Mouse (Mus musculus): ENCODE results near the gene Etfa.

Etfa gene

GRCm38 (mm10) chr9:55512027-55512543, at the start of gene Etfa:
TSS of gene Etfa (minus strand) at chr9:55512243.
- DNase-seq (ENCODE audit: low spot score), result peak; percentile 97

GRCm38 (mm10) chr9:55560960-55561359, 48.9 kb upstream of the Etfa start:
- no peak for DNase-seq (ENCODE audit: low spot score)

GRCm38 (mm10) chr9:55554986-55555385, 42.9 kb upstream of the Etfa start:
- no peak for DNase-seq (ENCODE audit: low spot score)

- DNase-seq (ENCODE audit: low spot score), result no peak
Measured at GRCm38 (mm10) chr9:55549302-55549890, 37.4 kb upstream of the Etfa start.

- DNase-seq (ENCODE audit: low spot score), result no peak
Measured at GRCm38 (mm10) chr9:55548871-55549270, 36.8 kb upstream of the Etfa start.

GRCm38 (mm10) chr9:55546176-55547010, 34.4 kb upstream of the Etfa start:
- DNase-seq (ENCODE audit: low spot score), result peak; percentile 56

GRCm38 (mm10) chr9:55545556-55546175, 33.6 kb upstream of the Etfa start:
- no peak for DNase-seq (ENCODE audit: low spot score)

GRCm38 (mm10) chr9:55544861-55545555, 33.0 kb upstream of the Etfa start:
- peak; percentile 11 for DNase-seq (ENCODE audit: low spot score)

- DNase-seq (ENCODE audit: low spot score), result peak; percentile 11
Measured at GRCm38 (mm10) chr9:55543703-55544401, 31.8 kb upstream of the Etfa start.

GRCm38 (mm10) chr9:55543336-55543702, 31.3 kb upstream of the Etfa start:
- DNase-seq (ENCODE audit: low spot score), result no peak

GRCm38 (mm10) chr9:55542366-55543325, 30.6 kb upstream of the Etfa start:
- no peak for DNase-seq (ENCODE audit: low spot score)

GRCm38 (mm10) chr9:55541681-55542365, 29.8 kb upstream of the Etfa start:
- DNase-seq (ENCODE audit: low spot score), result peak; percentile 17

GRCm38 (mm10) chr9:55540888-55541287, 28.8 kb upstream of the Etfa start:
- peak; percentile 53 for DNase-seq (ENCODE audit: low spot score)

- no peak for DNase-seq (ENCODE audit: low spot score)
Measured at GRCm38 (mm10) chr9:55540391-55540770, 28.3 kb upstream of the Etfa start.

GRCm38 (mm10) chr9:55539661-55540390, 27.8 kb upstream of the Etfa start:
- DNase-seq (ENCODE audit: low spot score), result no peak

GRCm38 (mm10) chr9:55539006-55539405, 27.0 kb upstream of the Etfa start:
- DNase-seq (ENCODE audit: low spot score), result no peak

- no peak for DNase-seq (ENCODE audit: low spot score)
Measured at GRCm38 (mm10) chr9:55538377-55538776, 26.3 kb upstream of the Etfa start, which contains the start of gene Isl2. TSS of gene Isl2 (plus strand) at chr9:55538672.

- DNase-seq (ENCODE audit: low spot score), result peak; percentile 74
Measured at GRCm38 (mm10) chr9:55535907-55536306, 23.9 kb upstream of the Etfa start.

- DNase-seq (ENCODE audit: low spot score), result no peak
Measured at GRCm38 (mm10) chr9:55525716-55526115, 13.7 kb upstream of the Etfa start.
